Mouse (Mus musculus) heart, embryonic 10.5 days (tissue): Measurements from ENCODE around the gene Nlrp14. TPM values are rescaled to one million over a fixed set of nuclear protein-coding genes. Genes with fewer than 3 reads are reported as not detected.

ENCODE experiments used
- polyA plus RNA-seq: library from polyadenylated mRNA; unstranded; fragments of >200 nt; fragmentation: Nextera tagmentation; extraction: Ambion mirVana; gene quantifications from 2 replicates; pipeline ENCODE4 v1.2.1, GENCODE M21; 2016

Gene Nlrp14
- polyA plus RNA-seq, 1 experiment from 2014 or later, result not detected

Other genes with a start within 250 kb of the Nlrp14 start
- gene Olfr709-ps1, start 234.8 kb upstream of the Nlrp14 start, polyA plus RNA-seq, result not detected in 2 replicates
- gene Olfr710, start 218.7 kb upstream of the Nlrp14 start, polyA plus RNA-seq, result not detected in 2 replicates
- not detected in 2 replicates for gene Olfr6, start 203.1 kb upstream of the Nlrp14 start, polyA plus RNA-seq
- not detected in 2 replicates for gene Olfr711, start 191.5 kb upstream of the Nlrp14 start, polyA plus RNA-seq
- not detected in 2 replicates for gene Olfr2, start 160.9 kb upstream of the Nlrp14 start, polyA plus RNA-seq
- gene Olfr713, start 135.8 kb upstream of the Nlrp14 start, polyA plus RNA-seq, result not detected in 2 replicates
- not detected in 2 replicates for gene Olfr714, start 96.0 kb upstream of the Nlrp14 start, polyA plus RNA-seq
- not detected in 2 replicates for gene Olfr17, start 73.8 kb upstream of the Nlrp14 start, polyA plus RNA-seq
- gene Olfr715b, start 56.6 kb upstream of the Nlrp14 start, polyA plus RNA-seq, result not detected in 2 replicates
- gene Olfr715, start 35.9 kb upstream of the Nlrp14 start, polyA plus RNA-seq, result not detected in 2 replicates
- not detected in 2 replicates for gene Olfr716, start 28.7 kb upstream of the Nlrp14 start, polyA plus RNA-seq
- gene Rbmxl2, start 42.5 kb downstream of the Nlrp14 start, polyA plus RNA-seq, result not detected in 2 replicates
- gene Syt9, start 203.7 kb downstream of the Nlrp14 start, polyA plus RNA-seq, result 0.63 and 0.72 TPM in 2 replicates